Mouse (Mus musculus): ENCODE data around the gene Cops9. TPM values are rescaled to one million over a fixed set of nuclear protein-coding genes. Genes with fewer than 3 reads are reported as not detected.
A peak's percentile ranks its signal among the peaks of the same experiment; 100 is the strongest.

Gene Cops9
- total RNA-seq, 2 experiments from 2014 or later, result 178 to 180 TPM

- peak; percentile 67 for ATAC-seq (ENCODE audit: poor library complexity, severe bottlenecking)
These were observed 6.0 kb upstream of the Cops9 start for GRCm38 (mm10) chr1:92647752-92648151.

- no peak for ATAC-seq (ENCODE audit: poor library complexity, severe bottlenecking)
These were observed 5.2 kb upstream of the Cops9 start for GRCm38 (mm10) chr1:92647026-92647425.

DNA sequence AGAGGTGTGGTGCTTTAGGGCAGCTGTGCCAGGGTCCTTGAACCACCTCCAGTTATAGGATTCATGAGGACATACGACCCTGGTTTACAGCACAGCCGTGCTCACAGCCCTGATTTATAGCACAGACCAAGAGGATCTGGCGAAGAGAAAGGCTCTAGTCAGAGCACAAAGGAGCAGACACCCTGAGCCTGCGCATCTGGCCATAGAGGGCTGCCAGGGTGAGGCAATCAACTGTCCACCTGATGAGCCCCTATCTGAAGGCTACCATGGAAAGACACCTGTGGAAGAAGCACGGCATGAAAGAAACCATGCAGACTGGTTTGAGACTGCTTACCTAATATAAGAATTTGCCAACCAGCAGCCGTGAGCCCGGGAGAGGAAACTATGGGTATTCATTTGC lies 4.8 kb upstream of the Cops9 start:
- ATAC-seq (ENCODE audit: poor library complexity, severe bottlenecking), result no peak

DNA sequence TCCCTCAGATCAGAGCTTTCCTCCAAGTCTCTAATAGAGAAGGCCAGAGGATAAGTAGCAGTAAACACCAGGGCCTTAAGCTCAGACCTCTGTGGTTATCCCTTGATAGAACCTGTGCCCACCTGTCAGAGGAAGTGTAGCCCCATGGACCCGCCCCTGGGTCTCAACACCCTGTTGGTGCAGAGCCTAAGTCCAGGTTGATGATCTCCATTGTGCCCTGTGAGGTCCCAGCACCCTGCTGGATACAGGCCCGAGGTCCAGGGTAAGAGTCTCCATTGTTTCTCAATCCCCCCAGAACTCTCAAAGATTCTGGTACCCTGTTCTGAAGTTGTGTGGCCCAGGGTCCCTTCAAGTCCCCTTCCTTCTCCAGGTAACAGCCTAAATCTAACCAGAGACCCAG lies 4.3 kb upstream of the Cops9 start:
- no peak for ATAC-seq (ENCODE audit: poor library complexity, severe bottlenecking)

DNA sequence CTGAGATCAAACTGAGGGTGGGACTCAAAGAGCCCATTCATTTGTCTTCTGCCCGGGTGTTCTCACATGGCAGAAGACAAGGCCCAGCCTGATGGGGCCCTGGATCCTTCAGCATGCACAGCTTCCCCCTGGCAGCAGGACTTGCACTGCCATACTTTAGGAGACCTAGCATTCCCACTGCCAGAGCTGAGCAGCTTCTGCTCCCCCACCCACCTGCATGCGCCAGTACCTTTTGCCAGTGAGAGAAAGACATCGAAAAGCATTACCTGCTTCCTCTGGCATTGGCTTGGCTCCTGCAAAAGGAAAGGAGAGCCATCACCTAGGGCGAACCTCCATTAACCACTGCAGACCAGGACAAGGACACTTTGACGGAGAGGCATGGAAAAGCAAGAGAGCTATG lies 3.1 kb upstream of the Cops9 start:
- ATAC-seq (ENCODE audit: poor library complexity, severe bottlenecking), result no peak

DNA sequence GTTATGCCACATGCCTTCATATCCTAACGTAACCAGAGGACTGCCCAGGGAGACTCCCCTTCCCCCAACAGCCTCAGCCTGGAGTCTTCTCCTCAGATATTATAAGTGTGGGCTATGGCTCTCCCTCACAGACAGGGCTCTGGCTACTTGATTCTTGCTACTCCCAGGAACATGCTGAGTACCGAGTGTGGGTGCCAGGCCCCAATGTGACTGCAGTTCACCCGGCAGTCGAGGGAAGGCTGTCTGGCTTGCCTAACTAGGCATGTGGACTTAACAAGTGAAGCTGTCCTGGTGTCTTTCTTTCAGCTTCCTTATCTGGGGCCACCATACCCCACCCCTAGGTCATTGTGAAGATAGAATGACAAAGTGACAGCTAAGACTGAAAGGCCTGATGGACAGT lies 1.9 kb upstream of the Cops9 start:
- ATAC-seq (ENCODE audit: poor library complexity, severe bottlenecking), result no peak

DNA sequence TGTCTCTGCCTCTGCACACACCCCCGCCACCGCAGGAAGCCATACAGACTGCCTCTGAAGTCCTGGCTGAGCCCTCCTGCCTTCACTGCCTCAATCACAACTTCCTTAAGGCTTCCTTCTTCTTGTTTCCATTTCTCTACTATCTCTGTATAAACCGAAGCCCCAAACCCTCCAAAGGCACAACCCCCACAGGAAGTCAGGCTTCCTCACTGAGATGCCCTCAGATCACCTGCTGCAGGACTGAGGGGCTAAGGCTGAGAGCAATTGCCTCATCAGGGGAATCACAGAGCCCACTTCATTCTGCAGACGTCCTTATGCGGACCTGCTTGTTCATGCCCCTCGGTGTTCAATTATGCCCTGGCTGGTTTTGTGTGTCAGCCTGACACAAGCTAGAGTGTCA lies 1.4 kb downstream of the Cops9 start:
- ATAC-seq (ENCODE audit: poor library complexity, severe bottlenecking), result peak; percentile 17; the same call in 1 of the 2 replicates

DNA sequence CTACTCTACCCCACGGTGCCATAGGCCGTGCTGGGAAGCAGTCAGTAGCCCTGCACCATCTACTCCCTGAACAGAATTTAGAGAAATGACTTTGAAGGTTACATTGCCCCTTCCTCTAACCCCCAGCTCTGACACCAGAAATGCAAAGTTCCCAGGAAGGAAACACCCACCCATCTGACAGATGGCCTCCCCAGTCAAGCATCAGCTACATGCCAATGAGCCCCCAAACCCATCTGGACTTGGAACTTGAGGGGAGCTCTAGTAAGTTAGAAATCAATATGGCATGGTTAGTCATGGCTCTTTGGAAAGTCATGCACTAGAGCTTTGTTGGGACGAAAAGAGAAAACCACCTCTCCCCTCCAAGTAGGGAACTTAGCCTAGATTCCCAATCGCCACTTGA lies 3.0 kb downstream of the Cops9 start:
- ATAC-seq (ENCODE audit: poor library complexity, severe bottlenecking), result no peak

DNA sequence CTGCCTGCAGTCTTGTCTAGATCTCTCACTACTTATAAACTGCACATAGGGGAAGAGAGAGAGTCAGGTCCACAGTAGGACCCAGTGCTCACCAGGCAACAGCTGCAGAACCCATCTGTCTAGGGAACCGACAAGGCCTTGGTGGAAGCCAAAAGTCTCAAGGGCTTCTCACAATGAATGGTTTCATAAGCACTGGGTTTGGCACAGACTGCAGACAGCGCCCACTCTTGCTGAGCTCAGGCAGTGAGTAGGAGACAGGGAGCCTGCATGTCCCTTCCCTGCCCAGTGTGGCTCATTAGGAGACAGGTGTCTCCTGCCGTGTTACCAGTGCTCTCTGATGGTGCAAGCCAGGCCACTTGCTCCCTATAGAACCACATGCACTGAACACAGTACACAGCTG lies 3.6 kb downstream of the Cops9 start:
- ATAC-seq (ENCODE audit: poor library complexity, severe bottlenecking), result no peak

- no peak for ATAC-seq (ENCODE audit: poor library complexity, severe bottlenecking)
These were observed 4.1 kb downstream of the Cops9 start for GRCm38 (mm10) chr1:92637501-92638172.

DNA sequence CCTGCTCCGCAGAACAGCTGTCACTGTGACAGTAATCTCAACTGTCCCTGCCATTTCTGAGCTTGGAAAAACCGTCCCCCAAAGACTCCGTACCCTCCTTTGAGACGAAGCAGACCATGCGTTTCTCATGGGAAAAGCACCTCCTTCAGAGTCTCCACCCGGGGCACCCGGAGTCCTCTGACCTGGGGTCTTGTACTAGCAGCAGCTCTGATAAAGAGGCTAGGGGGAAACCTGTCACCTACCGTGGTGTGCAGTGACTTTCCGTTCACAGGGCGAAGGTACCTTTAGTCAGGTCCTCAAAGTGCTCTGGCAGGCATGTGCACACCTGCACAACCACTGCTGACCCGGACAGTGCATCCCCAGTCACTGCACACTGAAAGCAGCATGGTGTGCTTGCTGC lies 5.1 kb downstream of the Cops9 start:
- ATAC-seq (ENCODE audit: poor library complexity, severe bottlenecking), result no peak

- ATAC-seq (ENCODE audit: poor library complexity, severe bottlenecking), result no peak
These were observed 5.8 kb downstream of the Cops9 start for GRCm38 (mm10) chr1:92636015-92636414.

GRCm38 (mm10) chr1:92634976-92635599 lies 6.7 kb downstream of the Cops9 start:
- ATAC-seq (ENCODE audit: poor library complexity, severe bottlenecking), result no peak

GRCm38 (mm10) chr1:92634569-92634968 lies 7.2 kb downstream of the Cops9 start:
- no peak for ATAC-seq (ENCODE audit: poor library complexity, severe bottlenecking)

DNA sequence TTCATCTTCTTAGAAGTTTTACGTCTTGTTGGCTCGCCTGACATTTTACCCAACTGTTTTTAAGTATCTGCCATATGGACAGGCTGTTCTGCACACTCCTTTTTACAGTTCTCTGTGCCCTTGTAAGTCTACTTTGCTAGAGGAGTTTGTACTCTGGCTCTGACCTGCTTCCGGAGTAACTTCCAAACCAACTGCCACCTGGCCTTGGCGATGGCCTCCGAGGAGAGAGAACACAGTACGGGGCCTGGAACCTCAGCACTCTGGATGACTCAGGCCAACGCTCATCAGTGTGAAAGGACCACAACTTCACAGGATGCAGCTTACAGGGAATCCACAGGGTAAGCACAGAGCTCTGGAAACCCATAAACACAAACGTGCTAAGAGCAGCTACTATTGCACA lies 8.1 kb downstream of the Cops9 start:
- ATAC-seq (ENCODE audit: poor library complexity, severe bottlenecking), result no peak

DNA sequence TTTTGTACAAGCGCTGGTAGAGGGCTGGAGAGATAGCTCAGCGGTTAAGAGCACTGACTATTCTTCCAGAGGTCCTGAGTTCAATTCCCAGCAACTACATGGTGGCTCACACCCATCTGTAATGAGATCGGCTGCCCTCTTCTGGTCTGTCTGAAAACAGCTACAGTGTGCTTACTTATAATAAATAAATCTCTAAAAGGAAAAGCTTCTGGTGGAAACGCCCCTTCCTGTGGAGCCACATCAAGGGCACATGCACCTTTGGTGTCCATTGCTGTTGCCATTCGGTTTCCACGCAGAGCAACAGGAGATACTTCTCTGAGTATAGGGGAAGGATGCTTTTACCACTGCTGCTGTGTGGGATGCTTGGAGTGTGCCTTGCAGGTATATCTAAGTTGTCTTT lies 8.8 kb downstream of the Cops9 start:
- ATAC-seq (ENCODE audit: poor library complexity, severe bottlenecking), result no peak

GRCm38 (mm10) chr1:92632196-92632595 lies 9.6 kb downstream of the Cops9 start:
- no peak for ATAC-seq (ENCODE audit: poor library complexity, severe bottlenecking)

- ATAC-seq (ENCODE audit: poor library complexity, severe bottlenecking), result no peak
These were observed 13.6 kb downstream of the Cops9 start for GRCm38 (mm10) chr1:92628227-92628626.

DNA sequence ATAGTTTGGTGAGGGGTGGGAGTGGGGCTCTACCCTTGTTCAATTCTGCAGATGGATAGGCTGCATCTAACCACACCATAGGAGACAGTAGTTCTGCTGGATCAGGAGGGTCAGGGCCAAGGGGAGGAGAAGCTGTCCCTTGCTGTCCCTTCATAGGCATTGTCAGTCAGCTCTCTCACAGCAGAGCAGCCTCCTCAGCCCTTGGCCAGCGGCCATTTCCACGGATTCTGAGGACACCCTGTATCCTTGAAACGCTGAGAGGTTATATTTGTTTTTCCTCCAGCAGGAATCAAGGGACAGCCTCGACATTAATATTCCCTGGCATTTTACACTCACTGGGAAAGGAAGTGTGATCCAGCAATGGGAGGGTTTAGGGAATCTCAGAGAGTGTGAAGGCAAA lies 23.4 kb downstream of the Cops9 start:
- no peak for ATAC-seq (ENCODE audit: poor library complexity, severe bottlenecking)

DNA sequence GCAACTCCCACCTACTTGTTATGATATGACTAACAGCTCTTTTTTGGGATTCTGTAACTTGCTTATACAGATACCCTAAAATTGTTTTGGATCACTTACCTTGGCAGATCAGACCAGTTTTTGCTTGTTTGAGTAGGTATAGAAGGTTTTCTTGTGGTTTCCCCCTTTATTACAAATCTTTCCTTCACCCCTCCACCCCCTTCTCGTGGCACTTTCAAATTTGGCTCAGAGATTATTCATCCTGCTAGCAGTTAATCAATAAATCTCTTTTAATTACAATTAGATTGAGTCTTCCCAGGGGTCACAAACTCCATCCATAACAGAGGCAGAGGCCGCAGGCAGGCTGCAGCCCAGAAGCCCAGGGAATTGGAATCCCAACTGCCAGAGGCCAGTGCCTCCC lies 24.3 kb downstream of the Cops9 start, which contains the start of gene Olfr12:
Olfr12 (plus strand) TSS at position 301 of the 400 bp plus-strand sequence.
- no peak for ATAC-seq (ENCODE audit: poor library complexity, severe bottlenecking)

GRCm38 (mm10) chr1:92616046-92616445 lies 25.7 kb downstream of the Cops9 start:
- ATAC-seq (ENCODE audit: poor library complexity, severe bottlenecking), result no peak

GRCm38 (mm10) chr1:92614516-92614915 lies 27.3 kb downstream of the Cops9 start:
- no peak for ATAC-seq (ENCODE audit: poor library complexity, severe bottlenecking)

GRCm38 (mm10) chr1:92613175-92613574 lies 28.6 kb downstream of the Cops9 start:
- ATAC-seq (ENCODE audit: poor library complexity, severe bottlenecking), result no peak
